Mouse (Mus musculus) embryonic facial prominence, embryonic 13.5 days (tissue): ENCODE results near the gene Ankrd60. TPM values are rescaled to one million over a fixed set of nuclear protein-coding genes. Genes with fewer than 3 reads are reported as not detected.

Source experiments
- ATAC-seq: fragments of 200-750 bp; cut with Nextera tagmentation; 2 replicates; pipeline ENCODE4 v1.8.0; 2017; ENCODE audit warnings: low read depth; ENCODE audit not compliant: insufficient number of reproducible peaks, insufficient read depth, low FRiP score, low TSS enrichment
- H3K27ac ChIP-seq: fragments of 300-500 bp; sonication (generic); 2 replicates; pipeline ENCODE4 v1.5.1; 2015; ENCODE audit warnings: moderate library complexity, mild to moderate bottlenecking, inconsistent platforms
- H3K27me3 ChIP-seq: fragments of 300-500 bp; sonication (generic); 2 replicates; pipeline ENCODE4 v1.6.1; 2015; ENCODE audit warnings: mild to moderate bottlenecking, inconsistent platforms
- H3K36me3 ChIP-seq: fragments of 300-500 bp; sonication (generic); 2 replicates; pipeline ENCODE4 v1.6.1; 2015; ENCODE audit warnings: mild to moderate bottlenecking, inconsistent platforms
- H3K4me1 ChIP-seq: fragments of 300-500 bp; sonication (generic); 2 replicates; pipeline ENCODE4 v1.6.1; 2015; ENCODE audit warnings: inconsistent platforms
- H3K4me2 ChIP-seq: fragments of 300-500 bp; sonication (generic); 2 replicates; pipeline ENCODE4 v1.6.1; 2015; ENCODE audit warnings: moderate library complexity, mild to moderate bottlenecking, inconsistent platforms
- H3K4me3 ChIP-seq: fragments of 300-500 bp; sonication (generic); 2 replicates; pipeline ENCODE4 v1.5.1; 2015; ENCODE audit warnings: mild to moderate bottlenecking, inconsistent platforms
- H3K9ac ChIP-seq: fragments of 300-500 bp; sonication (generic); 2 replicates; pipeline ENCODE4 v1.6.1; 2015; ENCODE audit warnings: mild to moderate bottlenecking, inconsistent platforms
- H3K9me3 ChIP-seq: fragments of 300-500 bp; sonication (generic); 2 replicates; pipeline ENCODE4 v1.6.1; 2016; ENCODE audit warnings: inconsistent platforms
- WGBS: fragments of 180-500 bp; shearing (Covaris S2); methylation state at CpG from one replicate; pipeline ENCODE4 v1.1.7; 2015; ENCODE audit warnings: mixed read lengths; 5-methylcytosine and 5-hydroxymethylcytosine counted together
- polyA plus RNA-seq: library from polyadenylated mRNA; unstranded; fragments of >200 nt; fragmentation: Nextera tagmentation; extraction: Ambion mirVana; gene quantifications from 2 replicates; pipeline ENCODE4 v1.2.1, GENCODE M21; 2015

The Ankrd60 gene
- not detected in 2 replicates for polyA plus RNA-seq

DNA sequence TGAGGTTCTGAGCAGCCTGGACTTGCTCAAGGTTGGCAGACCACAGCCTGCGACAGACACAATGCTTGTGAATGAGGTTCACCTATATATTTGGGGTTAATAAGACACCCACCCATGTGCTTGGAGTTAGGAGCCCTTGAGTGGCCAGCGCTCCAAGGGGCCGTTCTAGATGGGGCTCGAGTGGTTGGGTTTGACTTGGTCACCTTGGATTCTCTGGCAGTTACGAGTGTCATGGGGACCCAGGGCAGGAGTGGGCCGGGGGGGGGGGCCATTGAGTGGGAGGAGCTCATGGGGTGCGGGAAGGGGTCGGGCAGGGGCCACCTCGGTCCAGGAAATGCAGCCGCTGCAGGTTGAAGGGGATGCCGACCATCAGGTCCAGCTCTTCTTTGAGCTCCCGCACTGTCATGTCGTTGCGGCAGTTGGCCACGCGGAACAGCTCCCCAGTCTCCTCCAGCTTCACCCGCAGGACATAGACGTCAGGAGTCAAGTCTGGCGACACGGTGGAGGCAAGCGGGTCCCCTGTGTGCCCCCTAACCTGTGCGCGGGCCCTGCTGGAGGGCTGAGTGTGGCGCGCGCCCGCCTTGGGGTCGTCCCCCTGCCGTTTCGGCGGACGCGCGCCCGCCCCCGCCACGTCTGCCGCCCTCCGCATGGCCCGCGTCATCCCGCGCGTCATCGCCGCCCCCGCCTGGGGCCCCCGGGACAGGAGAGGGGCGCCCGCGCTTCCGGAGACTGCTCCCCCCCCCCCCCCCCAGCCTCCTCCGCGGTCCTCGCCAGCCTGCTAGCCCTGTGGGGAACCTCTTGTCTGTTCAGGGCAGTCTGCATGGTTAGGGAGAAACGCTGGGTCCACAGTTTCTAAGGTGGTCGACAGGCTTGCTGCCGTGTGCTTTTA lies at the start of gene Ankrd60:
TSS of gene Ankrd60 (minus strand) at position 697 of the 889 bp plus-strand sequence.
- peak within 1 kb of the TSS; percentile 87 for H3K4me2 ChIP-seq
- H3K9ac ChIP-seq: peak within 1 kb of the TSS; percentile 68
- WGBS: 12% methylated on average over 49 of the region's 58 CpGs
- peak; percentile 40 for ATAC-seq
- no peaks in the 10 kb centered on the region for H3K36me3 ChIP-seq
- peaks cover 6% of the 10 kb centered on the region; the same call in 1 of the 2 replicates for H3K4me1 ChIP-seq
- 0 out of 2 replicates have a peak within 1 kb of the TSS, but pooled peaks have one; percentile 7 for H3K27ac ChIP-seq
- H3K9me3 ChIP-seq: no peaks in the 10 kb centered on the region
- peak within 1 kb of the TSS; percentile 48 for H3K4me3 ChIP-seq
- peaks cover 27% of the 10 kb centered on the region for H3K27me3 ChIP-seq

DNA sequence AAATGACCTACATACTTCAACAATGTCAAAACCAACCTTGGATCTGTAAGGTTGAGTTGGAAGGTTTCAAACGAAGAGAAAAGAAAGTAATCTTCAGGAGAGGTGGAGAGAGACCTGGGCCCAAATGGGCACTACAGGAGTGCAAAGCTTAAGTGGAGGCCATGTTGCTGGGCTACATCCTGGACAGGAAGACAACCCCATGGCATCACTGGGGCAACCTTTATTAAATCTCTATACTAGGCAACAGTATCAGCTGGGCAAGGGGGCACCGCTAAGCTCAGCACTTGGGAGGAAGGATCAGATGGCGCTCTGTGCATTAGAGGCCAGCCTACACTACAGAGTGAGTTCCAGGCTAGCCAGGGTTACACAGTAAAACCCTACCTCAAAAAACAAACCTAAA lies 47.6 kb upstream of the Ankrd60 start:
- Histone ChIP-seq H3K27ac (no peak overlapping the region), H3K4me2 (no peak overlapping the region), H3K36me3 (no peaks in the 10 kb centered on the region), H3K4me1 (0 out of 2 replicates have a peak, but pooled peaks cover 4% of the 10 kb centered on the region), H3K9ac (no peak overlapping the region), H3K27me3 (no peaks in the 10 kb centered on the region), H3K9me3 (no peaks in the 10 kb centered on the region), H3K4me3 (no peak overlapping the region)
- WGBS: 86% methylated on average over 3 of the region's 3 CpGs
- no peak for ATAC-seq

DNA sequence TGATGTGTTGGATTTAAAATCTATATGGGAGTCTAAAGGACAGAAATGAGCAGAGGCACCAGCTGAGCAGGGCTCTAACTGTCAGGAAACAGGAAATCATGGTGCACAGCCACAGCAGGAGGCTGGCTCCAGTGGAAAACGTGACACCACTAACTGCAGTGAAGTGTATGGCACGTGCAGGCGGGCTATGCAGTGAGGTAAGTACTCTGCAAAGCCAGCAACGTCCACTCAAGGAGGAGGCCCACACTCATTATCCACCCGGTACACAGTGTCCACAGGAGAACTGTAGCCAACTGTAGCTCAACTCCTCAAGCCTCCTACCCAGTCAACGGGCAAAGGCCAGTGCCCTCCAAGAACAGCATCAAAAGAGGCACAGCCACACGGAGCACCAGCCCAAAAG lies 46.5 kb upstream of the Ankrd60 start:
- no peaks in the 10 kb centered on the region for H3K9me3 ChIP-seq
- 0 out of 2 replicates have a peak, but pooled peaks cover 4% of the 10 kb centered on the region for H3K4me1 ChIP-seq
- H3K27ac ChIP-seq: no peak overlapping the region
- no peak for ATAC-seq
- no peak overlapping the region for H3K9ac ChIP-seq
- no peaks in the 10 kb centered on the region for H3K36me3 ChIP-seq
- 69% methylated on average over 7 of the region's 7 CpGs for WGBS
- H3K4me2 ChIP-seq: no peak overlapping the region
- no peak overlapping the region for H3K4me3 ChIP-seq
- H3K27me3 ChIP-seq: no peaks in the 10 kb centered on the region

DNA sequence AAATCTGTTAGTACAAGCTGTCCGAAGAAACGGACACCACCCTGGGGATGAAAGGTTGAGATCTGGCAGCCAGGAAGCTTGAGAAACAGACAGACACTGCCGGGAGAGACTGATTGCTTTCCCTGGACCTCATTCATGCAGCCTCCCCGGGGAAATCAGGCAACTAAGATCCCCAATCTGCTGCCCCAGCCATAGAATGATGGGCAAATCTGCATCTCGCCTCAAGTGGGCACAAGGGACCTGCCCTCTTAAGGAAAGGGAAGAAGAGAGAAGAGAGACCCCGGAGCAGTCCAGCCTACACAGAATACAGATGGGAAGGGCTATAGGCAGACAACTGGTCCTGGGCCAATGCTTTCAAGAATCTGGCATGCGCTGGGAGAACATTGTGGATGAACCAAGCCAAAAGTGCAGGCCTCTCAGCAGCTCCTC lies 44.0 kb upstream of the Ankrd60 start:
- Histone ChIP-seq H3K9me3 (no peaks in the 10 kb centered on the region), H3K27ac (no peak overlapping the region), H3K4me3 (no peak overlapping the region), H3K27me3 (no peaks in the 10 kb centered on the region), H3K4me1 (0 out of 2 replicates have a peak, but pooled peaks cover 4% of the 10 kb centered on the region), H3K4me2 (no peak overlapping the region), H3K36me3 (no peaks in the 10 kb centered on the region), H3K9ac (no peak overlapping the region)
- no peak for ATAC-seq
- 64% methylated on average over 7 of the region's 7 CpGs for WGBS

DNA sequence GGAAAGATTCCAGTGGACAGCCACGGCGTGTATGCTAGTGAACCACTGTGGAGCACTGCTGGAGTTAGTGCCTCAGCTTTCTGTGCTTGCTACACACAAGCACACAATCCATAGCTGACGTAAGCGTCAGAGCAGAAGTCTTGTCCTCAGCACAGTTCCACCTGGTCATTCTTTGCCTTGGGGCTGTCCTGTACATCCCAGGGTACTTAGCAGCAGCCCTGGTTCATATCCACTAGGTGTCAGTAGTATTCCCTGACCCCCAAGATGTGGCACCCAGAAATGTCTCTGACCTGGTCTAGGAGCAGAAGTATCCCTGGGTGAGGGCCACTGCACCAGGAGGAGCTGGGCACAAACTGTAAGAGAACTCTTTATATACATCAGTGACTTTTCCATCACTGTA lies 42.5 kb upstream of the Ankrd60 start:
- H3K9me3 ChIP-seq: no peaks in the 10 kb centered on the region
- H3K4me3 ChIP-seq: no peak overlapping the region
- no peak overlapping the region for H3K27ac ChIP-seq
- WGBS: 94% methylated on average over 4 of the region's 4 CpGs
- no peak overlapping the region for H3K9ac ChIP-seq
- H3K4me1 ChIP-seq: 0 out of 2 replicates have a peak, but pooled peaks cover 4% of the 10 kb centered on the region
- ATAC-seq: no peak
- no peak overlapping the region for H3K4me2 ChIP-seq
- H3K27me3 ChIP-seq: no peaks in the 10 kb centered on the region
- H3K36me3 ChIP-seq: no peaks in the 10 kb centered on the region

DNA sequence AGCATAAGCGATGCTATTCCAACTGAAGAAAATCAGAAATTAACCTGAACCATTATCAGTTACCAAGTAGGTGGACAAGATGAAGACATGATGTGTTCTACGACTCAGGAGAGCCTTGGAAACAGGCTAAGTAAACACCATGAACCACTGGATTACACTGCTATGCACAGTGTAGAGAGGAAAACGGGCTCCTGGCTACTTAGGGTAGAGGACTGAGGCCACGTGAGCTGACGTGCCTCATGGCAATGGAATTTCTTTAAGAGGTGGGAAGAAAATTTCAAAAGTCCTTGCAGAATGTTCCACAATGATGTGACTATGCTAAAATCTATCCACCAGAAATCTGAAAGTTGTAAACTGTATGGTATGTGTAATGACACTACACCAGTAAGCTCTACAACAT lies 41.0 kb upstream of the Ankrd60 start:
- Histone ChIP-seq H3K4me2 (no peak overlapping the region), H3K4me3 (no peak overlapping the region), H3K36me3 (peaks cover 13% of the 10 kb centered on the region), H3K9ac (no peak overlapping the region), H3K27ac (no peak overlapping the region), H3K4me1 (0 out of 2 replicates have a peak, but pooled peaks cover 4% of the 10 kb centered on the region), H3K9me3 (no peaks in the 10 kb centered on the region), H3K27me3 (no peaks in the 10 kb centered on the region)
- no peak for ATAC-seq
- 92% methylated on average over 5 of the region's 5 CpGs for WGBS

DNA sequence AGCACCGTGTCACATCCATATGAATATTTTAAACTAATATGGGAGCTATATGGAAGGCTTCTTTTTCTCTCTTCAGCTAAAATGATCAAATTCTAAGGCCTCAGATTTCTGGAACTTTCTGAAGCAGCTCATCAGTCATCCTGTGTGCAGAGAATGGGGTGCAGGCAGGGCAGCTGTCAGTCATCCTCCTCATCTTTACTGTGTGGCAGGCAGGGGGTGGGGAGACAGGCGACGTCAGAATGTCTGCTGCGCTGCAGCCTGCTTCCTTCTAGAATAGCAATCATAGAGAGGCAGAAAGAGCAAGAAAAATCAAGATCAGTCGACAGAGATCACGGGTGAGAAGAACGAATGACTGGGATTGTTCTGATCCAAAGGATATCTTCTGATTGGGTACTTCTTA lies 38.0 kb upstream of the Ankrd60 start:
- Histone ChIP-seq H3K9ac (no peak overlapping the region), H3K9me3 (no peaks in the 10 kb centered on the region), H3K4me2 (no peak overlapping the region), H3K27me3 (no peaks in the 10 kb centered on the region), H3K36me3 (peaks cover 14% of the 10 kb centered on the region), H3K27ac (no peak overlapping the region), H3K4me1 (no peaks in the 10 kb centered on the region), H3K4me3 (no peak overlapping the region)
- no peak for ATAC-seq
- 85% methylated on average over 7 of the region's 7 CpGs for whole genome bisulfite sequencing

DNA sequence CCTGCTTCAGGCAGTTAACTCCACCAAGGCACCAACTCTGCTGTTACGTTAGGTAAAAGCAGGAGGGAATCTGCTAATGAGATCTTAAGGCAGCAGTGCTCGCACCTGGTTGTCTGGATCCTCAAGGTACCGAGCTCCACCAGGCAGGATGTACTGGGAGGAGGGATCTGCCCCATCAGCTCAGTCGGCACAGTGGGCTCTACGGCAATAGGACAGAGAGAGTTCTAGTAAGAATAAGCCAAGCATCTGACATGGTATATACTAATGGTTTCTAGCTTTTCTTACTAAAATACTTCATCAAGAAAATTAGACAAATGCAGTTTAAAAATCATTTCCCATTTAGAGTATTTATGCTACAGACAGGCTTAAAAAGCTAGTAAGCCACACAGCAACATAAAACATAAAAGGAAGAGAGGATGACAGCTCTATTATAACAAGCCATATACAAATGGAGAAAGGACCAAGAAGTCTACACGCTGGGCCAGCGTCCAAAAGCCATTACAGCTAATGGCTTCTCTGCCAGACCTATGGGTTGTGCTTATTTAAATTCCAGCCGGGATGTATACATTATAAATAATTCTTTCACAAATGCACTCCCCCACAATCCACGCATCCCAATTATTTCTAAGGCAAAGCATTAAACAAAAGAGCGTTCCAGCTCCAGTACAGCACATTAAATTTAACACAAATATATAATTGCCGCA lies 37.4 kb upstream of the Ankrd60 start:
- Histone ChIP-seq H3K27ac (no peak overlapping the region), H3K4me1 (no peaks in the 10 kb centered on the region), H3K4me3 (no peak overlapping the region), H3K9ac (no peak overlapping the region), H3K36me3 (peaks cover 16% of the 10 kb centered on the region), H3K9me3 (no peaks in the 10 kb centered on the region), H3K27me3 (no peaks in the 10 kb centered on the region), H3K4me2 (no peak overlapping the region)
- WGBS: 87% methylated on average over 11 of the region's 11 CpGs
- no peak for ATAC-seq

DNA sequence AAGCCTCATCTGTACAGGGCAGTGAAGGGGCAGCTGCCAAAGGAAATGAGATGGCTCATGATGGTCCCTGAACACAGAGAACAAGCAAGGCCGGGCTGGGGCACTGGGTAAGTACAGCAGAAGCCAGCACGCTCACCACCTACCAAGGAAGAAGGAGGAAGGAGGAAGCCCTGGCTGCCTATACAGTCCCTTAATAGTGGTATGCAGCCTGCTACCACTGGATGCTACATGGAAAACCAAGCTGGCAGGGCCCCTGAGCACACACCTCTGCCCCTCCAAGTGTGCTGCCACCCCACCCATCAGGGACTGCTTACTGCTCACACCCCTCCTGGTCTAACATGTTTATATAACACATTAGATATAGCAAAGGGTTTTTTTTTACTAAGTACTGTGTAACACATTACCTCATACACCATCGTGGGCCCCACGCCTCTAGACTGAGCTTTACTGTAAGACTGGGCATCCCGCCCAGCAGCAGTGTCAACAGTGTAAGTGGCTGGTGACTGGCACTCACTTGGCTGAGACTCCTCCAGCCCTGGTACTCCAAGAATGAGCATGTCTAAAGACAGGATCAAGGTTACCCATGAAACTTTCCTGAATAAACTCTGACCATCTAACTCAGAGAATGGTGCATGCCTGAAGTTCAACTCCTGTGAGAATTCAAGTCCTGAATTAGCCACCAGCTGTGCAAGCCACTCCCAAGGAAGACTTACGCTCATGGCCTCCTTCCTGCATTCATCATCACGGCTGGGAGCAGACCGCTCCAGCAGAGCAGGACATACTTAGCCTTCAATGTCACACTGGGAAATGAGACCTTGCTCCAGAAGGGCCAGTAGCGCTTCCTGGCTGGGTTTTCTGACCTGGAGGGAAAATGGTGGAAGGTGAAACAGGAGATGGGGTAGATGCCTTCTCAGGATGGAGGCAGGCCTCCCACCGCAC lies 30.1 kb upstream of the Ankrd60 start:
- Histone ChIP-seq H3K9me3 (no peaks in the 10 kb centered on the region), H3K27me3 (no peaks in the 10 kb centered on the region), H3K4me2 (no peak overlapping the region), H3K36me3 (peaks cover 35% of the 10 kb centered on the region), H3K4me3 (no peak overlapping the region), H3K9ac (no peak overlapping the region), H3K4me1 (peaks cover 2% of the 10 kb centered on the region; the same call in 1 of the 2 replicates), H3K27ac (no peak overlapping the region)
- WGBS: 84% methylated on average over 10 of the region's 10 CpGs
- ATAC-seq: no peak

DNA sequence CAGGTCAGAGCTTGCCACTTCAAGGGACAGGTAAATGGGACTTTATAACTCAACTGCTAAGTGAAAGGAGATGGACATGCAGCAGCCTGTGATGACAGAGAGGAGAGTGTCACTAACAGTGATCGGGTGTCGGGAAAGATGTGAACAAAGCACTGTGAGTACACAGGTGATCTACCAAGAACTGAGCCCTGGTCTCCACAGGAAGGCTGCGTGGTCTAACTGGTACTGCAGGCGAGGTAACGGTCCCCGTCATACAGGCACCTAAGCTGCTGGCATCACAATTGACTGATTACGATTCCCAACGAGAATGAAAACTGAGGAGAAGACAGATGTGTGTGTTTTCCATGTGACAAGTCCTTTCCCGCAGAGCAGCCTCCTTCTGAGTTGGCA lies 28.2 kb upstream of the Ankrd60 start:
- Histone ChIP-seq H3K9me3 (peaks cover 4% of the 10 kb centered on the region; the same call in 1 of the 2 replicates), H3K4me1 (peaks cover 2% of the 10 kb centered on the region; the same call in 1 of the 2 replicates), H3K4me3 (no peak overlapping the region), H3K4me2 (no peak overlapping the region), H3K27ac (no peak overlapping the region), H3K9ac (no peak overlapping the region), H3K36me3 (peaks cover 47% of the 10 kb centered on the region), H3K27me3 (no peaks in the 10 kb centered on the region)
- no peak for ATAC-seq
- 89% methylated on average over 9 of the region's 9 CpGs for WGBS
